Mouse (Mus musculus) c-Kit-positive CD71-positive TER-119-negative erythroid progenitor cells, embryonic 14.5 days (primary cell): ENCODE results near the gene Kcnip4.

Experiments used
- DNase-seq: peaks from one replicate; pipeline ENCODE4 v3.0.0-alpha.2; 2013; ENCODE audit warnings: low read depth

Gene Kcnip4

DNA sequence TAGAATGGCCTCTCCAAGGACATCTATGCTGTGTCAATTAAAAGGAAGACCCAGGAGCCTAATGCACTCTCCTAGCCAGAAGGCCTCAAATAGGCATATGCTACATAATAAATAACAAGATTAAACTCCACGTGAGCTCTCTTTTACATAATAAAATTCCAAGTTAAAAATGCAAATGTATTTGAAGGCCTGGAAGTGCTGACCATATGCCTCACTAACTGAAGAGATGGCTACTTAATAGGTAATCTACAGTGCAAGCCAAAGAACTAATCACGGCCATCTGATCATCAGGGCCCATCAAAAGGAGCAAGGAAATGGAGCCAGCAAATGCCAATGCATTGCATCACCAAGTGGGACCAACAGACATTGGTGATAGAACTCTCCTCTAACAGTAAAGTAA lies 277.6 kb downstream of the Kcnip4 start:
- DNase-seq, result no peak

DNA sequence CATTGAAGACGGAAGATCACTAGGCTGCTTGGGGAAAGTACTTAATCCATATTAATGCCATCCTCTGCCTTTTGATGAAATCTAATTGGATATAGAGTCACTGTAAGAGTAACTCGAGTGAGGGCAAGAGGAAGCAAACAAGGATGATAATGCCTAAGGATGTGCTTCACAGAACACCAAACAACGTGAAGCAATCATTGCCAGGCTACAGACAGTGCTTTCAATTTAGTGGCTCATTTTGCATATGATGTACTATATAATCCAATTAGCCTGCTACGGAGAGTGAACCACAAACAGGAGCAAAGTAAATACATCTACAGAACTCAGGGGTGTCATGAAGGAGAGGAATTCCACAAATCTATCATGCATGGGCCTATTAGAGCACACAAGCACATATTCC lies 280.3 kb downstream of the Kcnip4 start:
- no peak for DNase-seq

DNA sequence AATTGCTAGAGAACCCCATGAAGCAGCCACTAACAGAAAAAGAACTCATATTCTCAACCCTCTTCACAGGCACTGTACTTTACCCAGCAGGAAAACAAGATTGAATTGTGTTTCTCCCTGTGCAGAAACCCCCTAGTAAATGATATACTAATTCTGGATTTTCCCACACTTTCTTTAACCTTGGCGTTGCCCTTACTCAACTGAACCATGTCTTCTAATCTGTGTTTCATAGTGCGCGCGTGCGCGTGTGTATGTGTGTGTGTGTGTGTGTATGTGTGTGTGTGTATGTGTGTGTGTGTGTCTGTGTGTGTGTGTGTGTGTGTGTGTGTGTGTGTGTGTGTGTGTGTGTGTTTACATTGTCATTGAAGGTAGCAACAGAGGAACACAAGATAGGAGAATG lies 283.0 kb downstream of the Kcnip4 start:
- no peak for DNase-seq

DNA sequence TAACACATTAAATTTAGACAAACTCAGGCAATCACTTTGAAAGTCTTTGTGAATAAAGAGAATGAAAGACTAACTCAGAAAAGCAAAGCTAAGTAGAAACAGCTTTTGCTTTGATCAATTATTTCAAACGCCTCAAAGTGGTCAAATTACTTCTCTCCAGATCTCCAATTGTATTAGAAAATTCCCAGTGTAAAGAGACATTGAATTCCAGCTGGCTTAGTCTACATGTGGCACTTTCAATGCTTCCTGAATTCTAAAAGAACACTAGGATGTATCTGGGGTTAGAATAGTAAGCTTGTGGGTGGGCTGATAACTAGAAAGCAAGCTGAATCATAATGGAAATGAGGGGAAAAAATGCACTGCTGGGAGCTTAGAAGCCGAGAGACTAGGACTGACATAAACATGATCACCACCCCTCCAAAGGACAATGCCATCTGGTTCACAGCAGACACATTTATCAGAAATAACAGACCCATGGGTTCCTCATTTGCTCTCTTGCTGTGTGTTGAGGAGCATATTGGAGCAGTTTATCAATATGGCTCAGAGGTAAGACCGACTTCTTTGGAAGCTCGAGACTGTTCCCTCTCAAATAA lies 323.4 kb downstream of the Kcnip4 start:
- no peak for DNase-seq

DNA sequence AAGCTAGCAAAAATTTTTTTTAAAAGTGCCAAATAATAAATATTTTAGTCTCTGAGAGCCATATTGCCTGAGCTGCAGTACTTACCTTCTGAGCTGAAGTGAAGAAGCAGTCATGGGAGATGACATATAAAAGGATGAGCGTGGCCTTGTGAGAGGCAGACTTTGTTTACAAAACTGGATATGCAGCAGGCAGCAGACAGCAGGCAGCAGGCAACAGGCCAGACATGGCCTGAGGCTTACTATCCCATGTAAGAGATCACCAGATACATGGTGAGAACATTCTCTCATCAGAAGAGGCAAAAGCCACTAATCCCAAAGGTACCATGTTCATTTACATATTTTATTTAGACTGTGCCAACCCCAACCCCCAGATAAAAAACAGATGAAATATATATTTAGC lies 336.5 kb downstream of the Kcnip4 start:
- DNase-seq, result no peak

DNA sequence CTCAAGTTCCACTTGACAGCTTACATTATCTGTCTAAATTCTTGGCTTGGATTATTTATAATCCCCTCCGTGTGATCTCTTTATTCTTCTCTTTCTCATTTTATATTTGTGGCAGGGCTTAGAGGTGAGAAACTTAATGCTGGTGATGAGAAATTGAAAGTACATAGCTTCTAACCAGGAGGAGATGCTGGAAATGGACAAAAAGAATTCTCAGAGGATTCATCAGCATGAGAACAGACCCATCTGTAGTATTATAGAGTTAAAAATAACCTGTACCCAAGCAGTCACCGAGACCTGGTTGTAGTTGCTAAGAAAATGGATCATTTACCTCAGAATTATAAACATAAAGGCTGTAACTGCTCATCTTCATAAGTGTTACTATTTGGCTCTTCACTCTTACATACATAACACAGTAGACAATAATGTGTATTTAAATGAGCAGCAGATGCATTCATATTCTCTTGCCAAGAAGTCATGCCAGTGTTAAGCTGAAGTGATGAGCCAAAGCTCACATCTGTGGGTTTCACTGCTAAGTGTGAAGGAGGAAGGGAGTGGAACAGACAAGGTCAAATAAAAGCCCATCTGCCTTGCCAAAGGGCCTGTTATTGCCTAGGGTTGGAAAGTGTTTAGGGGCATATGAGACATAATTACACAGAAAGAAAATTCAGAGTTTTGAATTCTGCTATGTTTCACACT lies 374.4 kb downstream of the Kcnip4 start:
- DNase-seq, result no peak

DNA sequence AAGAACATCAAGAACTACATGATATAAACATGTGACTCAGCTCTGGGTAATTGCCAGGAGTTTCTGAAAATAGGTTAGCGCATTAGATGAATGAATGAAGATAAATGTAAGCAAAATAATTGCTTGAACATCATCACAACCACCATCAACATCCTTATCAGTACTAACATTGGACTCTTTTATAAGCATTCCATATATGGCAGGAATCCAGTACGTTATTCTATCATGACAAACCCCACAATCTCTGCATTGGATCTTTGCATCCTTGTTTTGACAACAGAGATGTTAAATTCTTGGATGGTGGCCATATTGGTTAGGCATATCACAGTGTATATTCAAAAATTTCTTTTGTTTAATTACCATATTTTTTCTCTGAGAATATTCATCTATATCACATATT lies 375.0 kb downstream of the Kcnip4 start:
- no peak for DNase-seq

DNA sequence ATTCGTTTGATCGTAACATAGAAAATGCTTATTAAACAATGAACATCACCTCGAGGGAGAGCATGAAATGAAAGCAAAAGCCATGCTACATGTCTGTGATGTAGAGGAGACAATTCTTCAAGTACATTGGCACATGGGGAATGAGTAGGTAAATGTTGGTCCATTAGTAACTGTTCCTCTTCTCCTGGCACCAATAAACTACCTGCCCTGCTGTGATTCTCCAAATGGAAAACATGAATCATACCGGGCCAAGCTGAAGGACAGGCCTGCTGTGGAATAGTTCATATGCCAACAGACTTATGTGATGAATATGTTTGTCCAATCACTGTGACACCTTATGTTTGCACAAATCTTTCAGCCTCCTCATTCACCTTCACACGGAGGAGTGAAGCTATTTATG lies 429.3 kb downstream of the Kcnip4 start:
- no peak for DNase-seq

DNA sequence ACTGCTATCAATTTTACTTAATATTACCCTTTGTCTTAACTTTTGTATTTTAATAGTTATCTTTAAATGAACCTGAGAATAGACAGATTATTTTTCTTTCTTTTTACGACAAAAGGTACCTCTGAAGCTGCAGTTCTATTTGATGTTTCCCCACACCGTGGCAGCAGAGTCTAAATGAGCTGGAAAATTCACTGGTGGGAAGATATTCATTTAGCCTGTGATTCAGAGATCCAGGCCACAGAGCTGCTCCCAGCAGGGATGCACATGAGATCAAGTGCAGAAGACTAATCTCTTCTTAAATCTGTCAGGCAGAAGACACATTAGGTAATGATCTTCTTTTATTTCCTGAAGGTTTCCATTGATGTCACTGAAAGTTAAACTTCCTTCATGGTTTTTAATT lies 429.8 kb downstream of the Kcnip4 start:
- no peak for DNase-seq

DNA sequence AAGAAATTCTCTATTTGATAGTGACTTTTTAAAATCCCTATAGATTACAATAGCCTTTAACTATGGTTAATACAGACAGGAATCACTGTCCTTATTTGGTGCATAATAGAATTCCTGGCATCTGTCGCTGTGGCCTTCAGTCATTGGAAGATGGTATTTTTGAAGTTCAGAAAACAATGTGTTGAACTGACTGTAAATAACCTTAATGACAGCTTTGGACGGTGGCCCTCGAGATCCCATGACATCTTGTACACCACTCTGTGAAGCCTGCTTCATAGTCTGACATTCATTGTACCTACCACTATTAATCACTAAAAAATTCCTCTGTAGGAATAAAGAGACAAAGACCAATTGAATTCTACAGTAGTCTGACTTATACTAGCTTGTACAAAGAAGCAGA lies 430.4 kb downstream of the Kcnip4 start:
- DNase-seq, result no peak

DNA sequence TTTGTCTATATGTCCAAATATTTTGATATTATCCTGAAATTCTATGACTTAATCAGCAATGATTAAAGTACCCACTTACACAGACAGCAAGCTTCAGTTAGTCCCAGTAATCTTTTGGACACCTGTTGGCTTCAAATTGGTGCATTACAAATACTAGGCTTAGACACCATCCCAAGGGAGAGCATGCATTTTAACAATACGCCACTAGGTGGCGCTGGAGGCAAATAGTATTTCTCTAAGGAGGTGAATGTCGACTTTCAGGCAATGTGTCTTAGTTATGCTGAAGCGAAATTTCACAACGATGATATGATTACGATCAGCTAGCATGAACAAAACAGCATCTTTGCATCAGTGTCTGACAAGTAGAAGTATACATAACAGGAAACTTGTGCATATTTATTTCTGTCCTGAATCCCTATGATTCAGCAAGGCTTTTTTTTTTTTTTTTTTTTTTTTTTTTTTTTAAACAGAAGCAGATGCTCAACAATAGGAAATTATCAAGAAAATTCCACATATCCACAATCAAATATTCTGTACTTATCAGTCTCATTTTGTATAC lies 434.5 kb downstream of the Kcnip4 start:
- DNase-seq, result peak; percentile 48

DNA sequence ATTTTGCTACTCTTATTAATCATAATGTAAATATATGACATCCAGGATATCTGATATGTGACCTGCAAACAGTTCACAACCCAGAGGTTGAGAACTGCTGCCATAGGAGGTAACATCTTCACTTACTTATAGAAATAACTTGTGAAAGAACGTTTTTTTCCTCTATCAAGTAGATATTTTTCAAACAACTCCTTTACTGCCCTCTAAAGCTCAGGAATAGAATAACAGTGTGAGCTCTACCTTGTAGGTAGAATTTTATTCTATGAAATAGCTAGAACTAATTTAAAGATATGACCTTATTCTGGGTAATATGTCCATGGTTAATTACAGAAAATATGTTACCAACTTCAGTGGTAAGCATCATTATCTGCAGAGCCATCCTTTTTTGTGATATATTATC lies 459.1 kb downstream of the Kcnip4 start:
- no peak for DNase-seq

DNA sequence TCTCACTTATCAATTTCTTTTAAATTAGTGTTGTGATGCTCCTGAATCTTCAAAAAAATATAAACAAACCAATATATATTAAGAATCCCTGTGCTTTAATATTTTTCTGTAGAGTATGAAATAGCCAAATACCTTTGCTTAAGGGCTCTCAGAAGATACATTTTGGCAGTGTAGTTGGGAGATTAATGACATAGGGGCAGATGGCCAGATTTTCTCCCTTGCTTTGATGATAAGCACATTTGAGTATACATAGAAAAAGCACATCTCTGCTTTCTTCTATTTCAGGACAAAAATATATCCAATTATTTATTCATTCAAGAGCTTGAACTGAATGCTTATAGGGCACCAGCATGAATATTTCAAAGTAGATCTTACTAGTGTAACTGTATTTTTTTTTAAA lies 465.8 kb downstream of the Kcnip4 start:
- DNase-seq, result no peak

DNA sequence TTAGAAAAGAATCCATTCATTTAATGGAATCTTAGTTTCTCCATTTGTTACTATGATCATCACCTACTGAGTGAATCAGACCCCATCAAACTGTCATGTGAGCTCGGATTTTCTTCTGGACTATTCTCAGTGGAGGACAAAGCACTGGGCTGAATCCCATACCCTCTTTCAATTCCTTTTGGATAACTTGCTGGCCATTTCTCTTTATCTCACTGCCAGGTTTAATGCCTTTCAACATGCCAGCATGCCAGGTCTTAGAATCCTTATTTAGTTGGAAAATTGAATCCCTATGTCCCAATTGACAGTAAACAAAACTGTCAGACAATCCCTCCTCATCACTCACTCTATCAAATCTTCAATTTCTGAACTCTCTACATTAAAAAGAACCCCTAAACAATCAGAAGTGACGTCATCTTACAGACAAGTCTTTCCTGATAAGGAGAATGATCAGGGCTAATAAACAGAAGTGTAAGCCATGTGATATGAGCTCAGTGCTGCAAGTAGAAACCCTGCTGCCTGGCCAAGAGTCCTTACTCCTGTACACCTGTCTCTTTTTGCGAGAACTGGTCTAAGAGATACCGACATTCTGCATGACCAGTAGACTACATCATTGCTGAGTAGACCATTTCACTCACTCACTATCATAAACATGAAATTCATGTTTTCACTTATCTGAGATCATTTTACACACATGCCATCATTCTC lies 466.9 kb downstream of the Kcnip4 start:
- no peak for DNase-seq

DNA sequence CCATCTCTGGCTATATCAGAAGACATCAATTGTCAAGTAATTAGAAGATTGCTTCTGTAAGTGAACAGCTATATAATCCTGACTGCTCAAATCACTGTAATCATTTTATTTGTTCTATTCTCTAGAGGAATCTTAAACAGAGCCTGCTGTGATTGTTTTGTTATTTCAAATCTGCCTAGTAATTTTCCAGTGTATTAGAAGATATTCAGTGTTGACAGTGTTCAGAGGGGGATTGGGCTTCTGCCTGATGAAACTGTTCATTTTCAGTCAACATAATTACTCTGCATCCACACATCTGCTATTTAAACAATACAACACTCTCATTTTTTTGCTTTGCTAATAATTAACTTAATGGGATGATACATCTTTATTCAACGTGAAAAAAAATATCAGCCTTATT lies 476.7 kb downstream of the Kcnip4 start:
- DNase-seq, result no peak

DNA sequence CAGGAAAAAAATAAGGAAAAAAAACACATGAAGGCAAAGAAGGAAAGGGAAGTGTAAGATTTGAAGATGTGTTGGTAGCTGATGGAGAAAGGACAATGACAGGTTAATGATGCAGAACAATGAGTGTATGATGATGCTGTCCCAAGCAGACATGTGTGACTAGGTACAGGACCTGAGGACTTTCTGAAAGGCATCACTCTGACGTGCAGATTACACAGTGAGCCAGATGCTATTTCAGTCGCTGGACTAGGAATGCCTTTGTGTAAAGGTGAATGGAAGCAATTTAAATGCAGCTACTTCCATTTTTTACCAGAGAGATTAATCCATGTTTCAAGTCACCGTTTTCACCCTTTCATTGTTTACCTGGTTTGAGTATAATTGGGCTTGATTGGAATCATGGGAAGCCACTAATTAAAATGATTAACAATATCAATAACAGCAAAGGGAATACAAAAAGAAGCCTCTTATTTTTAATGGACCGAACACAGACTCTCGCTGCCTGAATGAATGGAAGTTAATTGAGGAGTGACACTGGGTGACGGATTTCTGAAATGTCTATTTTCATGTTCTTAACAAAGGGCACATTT lies 483.4 kb downstream of the Kcnip4 start:
- DNase-seq, result no peak

DNA sequence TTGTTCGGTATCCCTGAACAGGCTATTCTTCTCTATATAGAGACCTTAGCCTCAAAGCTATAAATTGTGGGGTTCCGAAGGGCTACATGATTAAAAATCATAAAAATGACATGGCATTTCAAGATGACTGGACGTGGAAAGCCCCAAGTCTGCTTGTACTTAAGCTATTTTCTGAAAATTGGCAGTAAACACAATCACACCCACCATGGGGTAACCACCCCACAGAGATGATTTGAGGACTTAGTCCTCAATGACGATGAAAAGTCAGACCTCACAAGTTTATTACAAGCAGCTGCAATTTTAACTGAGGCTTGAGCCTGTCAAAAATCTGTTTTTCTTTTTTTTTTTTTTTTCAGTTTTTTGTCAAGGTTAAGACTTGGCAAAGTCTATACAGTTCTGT lies 527.3 kb downstream of the Kcnip4 start:
- DNase-seq, result no peak

DNA sequence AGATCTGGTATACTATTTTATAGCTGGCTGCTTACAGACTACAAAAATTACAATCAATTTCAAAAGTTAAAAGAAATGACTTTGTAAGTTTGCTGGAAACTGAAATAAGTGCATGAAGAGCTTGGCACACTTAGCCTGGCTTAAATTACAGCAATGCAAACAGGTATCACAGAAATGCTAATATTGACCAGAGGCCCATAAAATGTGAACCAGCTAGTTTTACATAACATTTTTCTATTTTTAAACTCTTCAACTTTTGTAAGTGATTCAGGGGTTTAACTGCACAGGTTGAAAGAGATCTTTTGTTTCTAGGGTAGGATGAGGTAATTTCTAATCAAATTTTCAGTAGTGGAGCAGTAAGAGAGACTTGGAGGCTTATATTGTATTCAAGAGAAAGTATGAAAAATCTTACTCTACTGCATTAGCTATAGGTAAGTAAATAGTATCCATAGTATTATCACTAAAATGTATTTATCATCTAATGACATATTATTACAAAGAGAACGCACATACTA lies 535.5 kb downstream of the Kcnip4 start:
- DNase-seq, result no peak

DNA sequence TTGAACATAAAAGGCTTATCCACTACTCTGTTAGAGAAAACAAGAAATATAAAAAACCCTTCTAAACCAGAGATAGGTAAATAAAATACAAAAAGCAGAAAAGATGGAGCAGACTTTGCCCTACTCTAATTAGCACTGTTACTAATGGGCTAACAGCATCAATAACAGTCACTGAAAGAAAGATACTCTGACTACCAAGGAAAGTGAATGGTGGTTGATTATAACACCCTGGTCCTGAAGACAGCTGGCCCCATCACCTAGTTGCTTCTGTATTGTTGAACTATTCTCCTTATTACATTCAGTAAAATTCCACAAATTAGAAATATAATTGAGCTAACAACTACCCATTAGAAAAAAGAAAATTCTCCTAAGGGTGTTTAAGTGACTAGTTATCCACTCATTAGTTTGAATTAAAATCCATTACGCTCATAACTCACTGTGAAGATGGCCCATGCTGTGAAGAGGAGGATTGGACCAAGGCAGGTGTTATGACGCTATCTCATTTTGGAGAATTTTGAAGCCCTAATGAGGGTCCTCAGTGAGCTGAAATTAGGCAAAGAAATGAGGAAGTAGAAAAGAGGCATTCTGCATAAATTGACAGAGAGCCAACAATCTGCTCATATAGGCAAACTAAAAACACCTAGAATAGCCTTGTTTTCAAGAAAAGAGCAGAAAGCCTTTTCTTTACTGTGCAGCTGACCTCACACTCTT lies 582.2 kb downstream of the Kcnip4 start:
- no peak for DNase-seq

DNA sequence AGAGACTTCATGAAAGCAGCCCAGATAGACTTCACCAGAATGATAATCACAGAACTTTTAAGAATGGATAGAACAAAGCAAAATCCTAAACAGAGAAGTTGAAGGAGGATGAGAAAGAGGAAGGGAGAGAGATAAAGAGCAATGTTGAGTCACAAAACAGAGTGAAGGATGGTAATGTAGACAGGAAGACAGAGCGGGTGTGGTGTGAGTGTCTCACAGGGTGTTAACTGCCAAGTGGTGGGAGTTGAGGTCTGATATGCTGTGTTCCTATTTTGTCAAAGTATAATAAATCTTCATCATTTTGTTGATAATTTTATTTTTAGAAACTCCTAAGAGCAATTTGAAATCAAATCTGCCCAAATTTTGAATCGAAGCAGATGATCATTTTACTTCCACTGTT lies 592.8 kb downstream of the Kcnip4 start:
- no peak for DNase-seq

DNA sequence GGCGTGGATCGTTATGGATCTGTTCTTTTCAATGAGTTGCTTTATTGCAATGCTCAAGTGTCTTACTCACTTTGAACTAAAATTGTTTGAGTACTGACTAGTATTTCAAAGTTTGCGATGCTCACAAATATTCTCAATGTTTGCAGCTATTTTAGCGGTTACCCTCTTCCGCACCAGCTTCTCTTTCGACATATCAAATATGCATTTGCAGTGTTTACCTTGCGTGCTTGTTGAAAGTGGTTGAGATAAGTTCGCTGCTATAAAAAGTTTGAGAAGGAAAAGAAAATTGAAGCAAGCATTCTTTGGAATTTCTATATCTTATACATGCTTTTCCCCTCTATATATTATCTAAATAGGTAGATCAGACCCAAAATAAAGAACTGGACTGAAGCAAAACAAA lies 634.5 kb downstream of the Kcnip4 start:
- DNase-seq, result no peak
